Mouse (Mus musculus) limb, embryonic 14.5 days (tissue): ENCODE results near the gene Dgkh. TPM values are rescaled to one million over a fixed set of nuclear protein-coding genes. Genes with fewer than 3 reads are reported as not detected.

ENCODE experiments used
- ATAC-seq: fragments of 200-750 bp; cut with Nextera tagmentation; 2 replicates; pipeline ENCODE4 v1.8.0; 2017; ENCODE audit warnings: low read depth, moderate number of reproducible peaks, moderate TSS enrichment; ENCODE audit not compliant: low FRiP score
- DNase-seq: peaks from one replicate; pipeline ENCODE4 v3.0.0-alpha.2; 2015; ENCODE audit warnings: low spot score
- H3K27ac ChIP-seq: fragments of 300-500 bp; sonication (generic); replicated peaks from 2 replicates; pipeline ENCODE4 v1.5.1; 2014; ENCODE audit warnings: low read depth, mild to moderate bottlenecking, low read length, moderate library complexity, mixed read lengths
- H3K27me3 ChIP-seq: fragments of 300-500 bp; sonication (generic); 2 replicates; pipeline ENCODE4 v1.6.1; 2014; ENCODE audit warnings: low read length, mixed read lengths; ENCODE audit not compliant: control insufficient read depth, insufficient read depth
- H3K36me3 ChIP-seq: fragments of 300-500 bp; sonication (generic); 2 replicates; pipeline ENCODE4 v1.6.1; 2014; ENCODE audit warnings: mild to moderate bottlenecking, low read length, moderate library complexity, mixed read lengths; ENCODE audit not compliant: control insufficient read depth, insufficient read depth
- H3K4me1 ChIP-seq: fragments of 300-500 bp; sonication (generic); 2 replicates; pipeline ENCODE4 v1.6.1; 2014; ENCODE audit warnings: antibody characterized with exemption, low read length, mixed read lengths; ENCODE audit not compliant: control insufficient read depth, insufficient read depth
- H3K4me2 ChIP-seq: fragments of 300-500 bp; sonication (generic); replicated peaks from 2 replicates; pipeline ENCODE4 v1.6.1; 2014; ENCODE audit warnings: low read depth, mild to moderate bottlenecking, low read length, moderate library complexity; ENCODE audit not compliant: severe bottlenecking
- H3K4me3 ChIP-seq: fragments of 300-500 bp; sonication (generic); replicated peaks from 2 replicates; pipeline ENCODE4 v1.5.1; 2014; ENCODE audit warnings: low read length
- H3K9ac ChIP-seq: fragments of 300-500 bp; sonication (generic); 2 replicates; pipeline ENCODE4 v1.6.1; 2014; ENCODE audit warnings: mild to moderate bottlenecking, low read depth, low read length, moderate library complexity; ENCODE audit not compliant: severe bottlenecking
- H3K9me3 ChIP-seq: fragments of 300-500 bp; sonication (generic); 2 replicates; pipeline ENCODE4 v1.6.1; 2016; ENCODE audit warnings: low read length; ENCODE audit not compliant: control insufficient read depth
- POLR2A ChIP-seq: fragments of 200-500 bp; IDR thresholded peaks from 2 replicates; pipeline ENCODE4 v1.8.0; 2012; ENCODE audit warnings: inconsistent platforms, mild to moderate bottlenecking, moderate library complexity, borderline replicate concordance; ENCODE audit not compliant: insufficient read depth, insufficient read length; ENCODE audit errors: extremely low read depth
- WGBS: fragments of 180-500 bp; shearing (Covaris S2); extraction: QIAGEN DNeasy Blood & Tissue Kit; methylation state at CpG from one replicate; pipeline ENCODE4 v1.1.7; 2014; 5-methylcytosine and 5-hydroxymethylcytosine counted together
- polyA plus RNA-seq, 2 experiments: library from polyadenylated mRNA; depleted of rRNA in 1 of 2; stranded (reverse) in 1 of 2; unstranded in 1 of 2; fragments of >200 nt; fragmentation: Nextera tagmentation in 1 of 2; extraction: Ambion mirVana in 1 of 2; gene quantifications; 2 replicates each; pipeline versions ENCODE4 v1.2.1 to v1.2.3; 2012 to 2014

The Dgkh gene
- polyA plus RNA-seq, 2 experiments, result 2.1 to 2.2 TPM

DNA sequence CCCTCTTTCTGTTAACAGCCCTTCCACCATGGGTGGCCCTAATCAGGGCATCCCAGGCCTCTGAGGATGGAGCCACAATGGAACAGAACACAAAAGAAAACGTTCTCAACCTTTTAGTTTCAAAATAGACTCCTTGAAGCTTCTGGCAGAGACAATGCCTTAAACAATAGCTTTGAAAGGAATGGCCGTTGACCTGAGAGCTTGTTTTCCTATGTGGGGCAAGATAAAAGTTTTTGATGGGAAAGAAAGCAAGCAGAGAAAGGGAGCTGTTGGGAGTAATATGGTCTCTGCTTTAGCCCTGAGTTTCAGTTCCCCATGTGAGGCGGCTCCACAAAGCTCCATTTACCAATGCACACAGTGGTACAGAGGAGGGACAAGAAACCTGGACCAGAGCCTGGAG lies 37.9 kb upstream of the Dgkh start:
- H3K27me3 ChIP-seq, result no peaks in the 10 kb centered on the region
- no peak for DNase-seq
- H3K9me3 ChIP-seq, result no peaks in the 10 kb centered on the region
- no peaks in the 10 kb centered on the region for H3K36me3 ChIP-seq
- H3K4me1 ChIP-seq, result no peaks in the 10 kb centered on the region
- H3K4me3 ChIP-seq, result no peak overlapping the region
- no peak overlapping the region for H3K9ac ChIP-seq
- no peak overlapping the region for H3K4me2 ChIP-seq
- no peak overlapping the region for H3K27ac ChIP-seq
- no peak for ATAC-seq
- WGBS, result 57% methylated on average over 3 of the region's 3 CpGs
- no peak for TF ChIP-seq POLR2A

DNA sequence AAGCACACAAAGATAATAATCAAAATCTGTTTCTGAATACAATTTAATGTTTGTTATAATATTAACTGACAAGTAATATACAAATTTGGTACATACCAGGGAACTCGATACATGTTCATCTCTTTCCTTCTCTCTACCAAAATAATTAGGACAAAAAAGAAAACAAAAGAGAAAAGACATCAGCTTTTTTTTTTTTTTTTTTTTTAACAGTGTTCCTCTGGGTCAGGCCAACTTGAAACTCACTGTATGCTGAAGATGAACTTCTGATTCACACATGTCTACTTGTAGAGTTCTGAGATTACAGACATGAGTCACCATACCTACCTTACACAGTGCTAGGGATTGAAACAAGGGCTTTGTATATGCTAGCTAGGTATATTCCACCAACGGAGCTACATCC lies 28.5 kb upstream of the Dgkh start:
- no peak for TF ChIP-seq POLR2A
- 87% methylated on average over 2 of the region's 2 CpGs for WGBS
- DNase-seq, result no peak

DNA sequence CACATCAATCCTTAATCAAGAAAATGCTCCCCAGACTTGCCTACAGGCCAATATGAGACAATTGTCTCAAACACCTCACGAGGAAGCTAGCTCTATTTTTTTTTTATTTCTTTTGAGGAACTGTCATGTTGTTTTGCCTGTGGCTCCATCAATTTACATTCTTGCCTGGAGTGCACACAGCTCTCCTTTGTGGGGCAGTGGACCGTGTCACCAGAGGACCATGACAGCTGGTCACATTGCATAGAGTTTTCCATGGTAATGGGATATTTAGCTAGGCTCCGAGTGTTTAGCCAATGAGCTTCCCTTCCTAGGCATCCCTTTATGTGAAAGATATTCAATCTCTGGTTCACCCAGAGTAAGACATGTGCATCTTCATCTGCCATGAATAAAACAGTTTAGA lies 26.9 kb upstream of the Dgkh start:
- H3K4me2 ChIP-seq, result no peak overlapping the region
- no peak for ATAC-seq
- no peak for DNase-seq
- H3K27me3 ChIP-seq, result no peaks in the 10 kb centered on the region
- no peaks in the 10 kb centered on the region for H3K9me3 ChIP-seq
- TF ChIP-seq POLR2A, result no peak
- 70% methylated on average over 3 of the region's 3 CpGs for WGBS
- H3K9ac ChIP-seq, result no peak overlapping the region
- H3K4me1 ChIP-seq, result no peaks in the 10 kb centered on the region
- H3K4me3 ChIP-seq, result no peak overlapping the region
- no peak overlapping the region for H3K27ac ChIP-seq
- H3K36me3 ChIP-seq, result no peaks in the 10 kb centered on the region

More for the DNA sequence above, 28.5 kb upstream of the Dgkh start:
- Histone ChIP-seq H3K36me3 (no peaks in the 10 kb centered on the region), H3K9ac (no peak overlapping the region), H3K9me3 (no peaks in the 10 kb centered on the region), H3K4me1 (no peaks in the 10 kb centered on the region), H3K27ac (no peak overlapping the region), H3K27me3 (no peaks in the 10 kb centered on the region), H3K4me2 (no peak overlapping the region), H3K4me3 (no peak overlapping the region)
- no peak for ATAC-seq

DNA sequence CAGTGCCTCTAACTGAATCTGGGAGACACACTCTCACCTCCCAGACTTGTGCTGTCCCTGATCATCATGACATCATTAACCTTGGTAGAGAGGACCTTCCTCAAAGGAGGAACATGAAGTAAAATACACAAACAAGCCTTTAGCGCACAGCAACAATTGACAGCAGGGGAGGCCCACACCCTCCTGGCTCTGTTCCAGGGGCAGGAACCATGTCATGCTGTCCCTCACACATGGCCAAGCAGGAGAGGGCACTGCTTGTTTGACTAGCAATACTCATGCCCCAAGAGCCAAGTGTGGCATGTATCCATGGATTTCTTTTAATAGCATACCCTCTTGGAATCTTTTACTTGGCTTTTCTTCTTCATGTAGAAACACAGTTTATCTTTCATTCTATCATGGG lies 22.7 kb upstream of the Dgkh start:
- Histone ChIP-seq H3K27ac (no peak overlapping the region), H3K4me2 (no peak overlapping the region), H3K9ac (no peak overlapping the region), H3K27me3 (no peaks in the 10 kb centered on the region), H3K4me1 (no peaks in the 10 kb centered on the region), H3K4me3 (no peak overlapping the region), H3K9me3 (no peaks in the 10 kb centered on the region), H3K36me3 (no peaks in the 10 kb centered on the region)
- TF ChIP-seq POLR2A, result no peak
- no peak for DNase-seq
- 88% methylated on average over 1 of the region's 1 CpGs for WGBS
- ATAC-seq, result no peak

DNA sequence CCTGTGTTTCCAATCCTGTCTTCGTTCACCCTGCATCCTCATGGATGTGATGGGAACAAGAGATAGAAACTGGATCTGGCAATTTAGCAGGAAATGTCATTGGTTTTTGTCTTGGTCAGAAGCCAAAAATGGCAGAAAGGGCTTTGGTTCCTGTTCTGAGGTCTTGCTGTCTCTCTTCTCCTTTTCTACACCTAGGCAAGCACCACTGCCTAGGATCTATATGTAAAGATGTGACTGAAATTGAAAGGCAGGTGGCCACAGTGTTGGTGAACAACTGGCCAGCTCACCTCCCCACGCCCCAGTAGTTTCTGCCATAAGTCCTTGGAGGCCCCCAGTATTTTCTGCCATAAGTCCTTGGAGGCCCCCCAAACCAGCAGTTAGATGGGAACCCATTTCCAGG lies 16.1 kb upstream of the Dgkh start:
- Histone ChIP-seq H3K27me3 (no peaks in the 10 kb centered on the region), H3K4me2 (no peak overlapping the region), H3K27ac (no peak overlapping the region), H3K9ac (no peak overlapping the region), H3K9me3 (no peaks in the 10 kb centered on the region), H3K4me1 (no peaks in the 10 kb centered on the region), H3K36me3 (no peaks in the 10 kb centered on the region), H3K4me3 (no peak overlapping the region)
- no peak for TF ChIP-seq POLR2A
- no peak for ATAC-seq
- no peak for DNase-seq
- 83% methylated on average over 2 of the region's 2 CpGs for WGBS
